Mouse (Mus musculus): ENCODE measurements around the gene Cyp2d10. TPM values are rescaled to one million over a fixed set of nuclear protein-coding genes. Genes with fewer than 3 reads are reported as not detected.
A peak's percentile ranks its signal among the peaks of the same experiment; 100 is the strongest.
"Not testable (repeated sequence)": the region's sequence is repeated elsewhere in the genome, so short reads cannot be mapped to it uniquely, and the experiment has no call there.

Gene Cyp2d10
- polyA plus RNA-seq, 1 experiment from 2014 or later: not detected

- H3K4me2 ChIP-seq (replicated peaks; ENCODE audit: low read depth, low read length); H3K4me3 ChIP-seq (ENCODE audit: low read depth, low read length); H3K4me1 ChIP-seq (ENCODE audit: control insufficient read depth, insufficient read depth, low read length); H3K27me3 ChIP-seq (ENCODE audit: control insufficient read depth, insufficient read depth, low read length); H3K27ac ChIP-seq (ENCODE audit: low read length); H3K9ac ChIP-seq (replicated peaks; ENCODE audit: low read depth, low read length); H3K9me3 ChIP-seq (ENCODE audit: control insufficient read depth, low read depth, low read length); H3K36me3 ChIP-seq (ENCODE audit: control insufficient read depth, insufficient read depth, low read length); ATAC-seq (ENCODE audit: insufficient number of reproducible peaks, insufficient read depth, low FRiP score, low read depth): not testable (repeated sequence)
- 89% methylated on average over 2 of the region's 2 CpGs for WGBS
Measured at GRCm38 (mm10) chr15:82393922-82394321, 13.1 kb downstream of the Cyp2d10 start, which contains the start of gene Cyp2d11. Gene Cyp2d11 (minus strand): TSS chr15:82394022.

GRCm38 (mm10) chr15:82389916-82390315 lies 17.1 kb downstream of the Cyp2d10 start:
- not testable (repeated sequence) for H3K9ac ChIP-seq (replicated peaks; ENCODE audit: low read depth, low read length); H3K27me3 ChIP-seq (ENCODE audit: control insufficient read depth, insufficient read depth, low read length); H3K36me3 ChIP-seq (ENCODE audit: control insufficient read depth, insufficient read depth, low read length); H3K4me3 ChIP-seq (ENCODE audit: low read depth, low read length); ATAC-seq (ENCODE audit: insufficient number of reproducible peaks, insufficient read depth, low FRiP score, low read depth); H3K9me3 ChIP-seq (ENCODE audit: control insufficient read depth, low read depth, low read length); H3K4me2 ChIP-seq (replicated peaks; ENCODE audit: low read depth, low read length); H3K4me1 ChIP-seq (ENCODE audit: control insufficient read depth, insufficient read depth, low read length); H3K27ac ChIP-seq (ENCODE audit: low read length)
- 86% methylated on average over 10 of the region's 10 CpGs for WGBS

- 0 out of 2 replicates have a peak, but pooled peaks cover 2% of the 10 kb centered on the region for H3K4me1 ChIP-seq (ENCODE audit: control insufficient read depth, insufficient read depth, low read length)
- H3K4me3 ChIP-seq (ENCODE audit: low read depth, low read length): no peak overlapping the region
- no peaks in the 10 kb centered on the region for H3K36me3 ChIP-seq (ENCODE audit: control insufficient read depth, insufficient read depth, low read length)
- H3K27ac ChIP-seq (ENCODE audit: low read length): no peak overlapping the region
- ATAC-seq (ENCODE audit: insufficient number of reproducible peaks, insufficient read depth, low FRiP score, low read depth): no peak
- no peaks in the 10 kb centered on the region for H3K9me3 ChIP-seq (ENCODE audit: control insufficient read depth, low read depth, low read length)
- H3K9ac ChIP-seq (replicated peaks; ENCODE audit: low read depth, low read length): no peak overlapping the region
- no peak overlapping the region for H3K4me2 ChIP-seq (replicated peaks; ENCODE audit: low read depth, low read length)
- 81% methylated on average over 2 of the region's 2 CpGs for WGBS
- no peaks in the 10 kb centered on the region for H3K27me3 ChIP-seq (ENCODE audit: control insufficient read depth, insufficient read depth, low read length)
Measured at GRCm38 (mm10) chr15:82385729-82386128, 21.3 kb downstream of the Cyp2d10 start.

- Histone ChIP-seq H3K36me3 (ENCODE audit: control insufficient read depth, insufficient read depth, low read length) (no peaks in the 10 kb centered on the region), H3K4me3 (ENCODE audit: low read depth, low read length) (no peak overlapping the region), H3K4me1 (ENCODE audit: control insufficient read depth, insufficient read depth, low read length) (peaks cover 16% of the 10 kb centered on the region), H3K9ac (replicated peaks; ENCODE audit: low read depth, low read length) (no peak overlapping the region), H3K4me2 (replicated peaks; ENCODE audit: low read depth, low read length) (no peak overlapping the region), H3K27me3 (ENCODE audit: control insufficient read depth, insufficient read depth, low read length) (no peaks in the 10 kb centered on the region), H3K9me3 (ENCODE audit: control insufficient read depth, low read depth, low read length) (no peaks in the 10 kb centered on the region), H3K27ac (ENCODE audit: low read length) (no peak overlapping the region)
- WGBS: 86% methylated on average over 2 of the region's 2 CpGs
- no peak for ATAC-seq (ENCODE audit: insufficient number of reproducible peaks, insufficient read depth, low FRiP score, low read depth)
Measured at GRCm38 (mm10) chr15:82382441-82382840, 24.6 kb downstream of the Cyp2d10 start.

GRCm38 (mm10) chr15:82380714-82381062 lies 26.3 kb downstream of the Cyp2d10 start:
- 24% methylated on average over 7 of the region's 7 CpGs for WGBS
- Histone ChIP-seq H3K27me3 (ENCODE audit: control insufficient read depth, insufficient read depth, low read length) (no peaks in the 10 kb centered on the region), H3K9ac (replicated peaks; ENCODE audit: low read depth, low read length) (no peak overlapping the region), H3K27ac (ENCODE audit: low read length) (peak overlapping the region; percentile 27; the same call in 1 of the 2 replicates), H3K4me1 (ENCODE audit: control insufficient read depth, insufficient read depth, low read length) (peaks cover 27% of the 10 kb centered on the region), H3K9me3 (ENCODE audit: control insufficient read depth, low read depth, low read length) (no peaks in the 10 kb centered on the region), H3K4me2 (replicated peaks; ENCODE audit: low read depth, low read length) (peak overlapping the region; percentile 66), H3K4me3 (ENCODE audit: low read depth, low read length) (peak overlapping the region; percentile 22; the same call in 1 of the 2 replicates), H3K36me3 (ENCODE audit: control insufficient read depth, insufficient read depth, low read length) (no peaks in the 10 kb centered on the region)
- no peak for ATAC-seq (ENCODE audit: insufficient number of reproducible peaks, insufficient read depth, low FRiP score, low read depth)

- H3K4me2 ChIP-seq (replicated peaks; ENCODE audit: low read depth, low read length): peak within 1 kb of the TSS; percentile 66
- 3% methylated on average over 18 of the region's 24 CpGs for WGBS
- H3K36me3 ChIP-seq (ENCODE audit: control insufficient read depth, insufficient read depth, low read length): no peaks in the 10 kb centered on the region
- peak; percentile 54 for ATAC-seq (ENCODE audit: insufficient number of reproducible peaks, insufficient read depth, low FRiP score, low read depth)
- peaks cover 27% of the 10 kb centered on the region for H3K4me1 ChIP-seq (ENCODE audit: control insufficient read depth, insufficient read depth, low read length)
- H3K9ac ChIP-seq (replicated peaks; ENCODE audit: low read depth, low read length): peak within 1 kb of the TSS; percentile 52; the same call in 1 of the 2 replicates
- H3K4me3 ChIP-seq (ENCODE audit: low read depth, low read length): peak within 1 kb of the TSS; percentile 38
- H3K27ac ChIP-seq (ENCODE audit: low read length): peak within 1 kb of the TSS; percentile 81; the same call in 1 of the 2 replicates
- H3K9me3 ChIP-seq (ENCODE audit: control insufficient read depth, low read depth, low read length): no peaks in the 10 kb centered on the region
- H3K27me3 ChIP-seq (ENCODE audit: control insufficient read depth, insufficient read depth, low read length): no peaks in the 10 kb centered on the region
Measured at GRCm38 (mm10) chr15:82379871-82380713, 26.9 kb downstream of the Cyp2d10 start, which contains the start of gene Cyp2d22. Gene Cyp2d22 (minus strand): TSS chr15:82380260.

- Histone ChIP-seq H3K27ac (ENCODE audit: low read length) (peak overlapping the region; percentile 81; the same call in 1 of the 2 replicates), H3K4me1 (ENCODE audit: control insufficient read depth, insufficient read depth, low read length) (peaks cover 27% of the 10 kb centered on the region), H3K4me2 (replicated peaks; ENCODE audit: low read depth, low read length) (peak overlapping the region; percentile 66), H3K36me3 (ENCODE audit: control insufficient read depth, insufficient read depth, low read length) (no peaks in the 10 kb centered on the region), H3K9ac (replicated peaks; ENCODE audit: low read depth, low read length) (peak overlapping the region; percentile 52; the same call in 1 of the 2 replicates), H3K4me3 (ENCODE audit: low read depth, low read length) (peak overlapping the region; percentile 38), H3K27me3 (ENCODE audit: control insufficient read depth, insufficient read depth, low read length) (no peaks in the 10 kb centered on the region), H3K9me3 (ENCODE audit: control insufficient read depth, low read depth, low read length) (no peaks in the 10 kb centered on the region)
- 21% methylated on average over 7 of the region's 7 CpGs for WGBS
- no peak for ATAC-seq (ENCODE audit: insufficient number of reproducible peaks, insufficient read depth, low FRiP score, low read depth)
Measured at GRCm38 (mm10) chr15:82379511-82379870, 27.5 kb downstream of the Cyp2d10 start.

GRCm38 (mm10) chr15:82378261-82379180 lies 28.5 kb downstream of the Cyp2d10 start:
- peak overlapping the region; percentile 66; the same call in 1 of the 2 replicates for H3K4me2 ChIP-seq (replicated peaks; ENCODE audit: low read depth, low read length)
- 0 out of 2 replicates have a peak overlapping the region, but pooled peaks have one; percentile 81 for H3K27ac ChIP-seq (ENCODE audit: low read length)
- peaks cover 27% of the 10 kb centered on the region for H3K4me1 ChIP-seq (ENCODE audit: control insufficient read depth, insufficient read depth, low read length)
- H3K9ac ChIP-seq (replicated peaks; ENCODE audit: low read depth, low read length): no peak overlapping the region
- H3K4me3 ChIP-seq (ENCODE audit: low read depth, low read length): no peak overlapping the region
- ATAC-seq (ENCODE audit: insufficient number of reproducible peaks, insufficient read depth, low FRiP score, low read depth): no peak
- no peaks in the 10 kb centered on the region for H3K9me3 ChIP-seq (ENCODE audit: control insufficient read depth, low read depth, low read length)
- 29% methylated on average over 15 of the region's 15 CpGs for whole genome bisulfite sequencing
- H3K27me3 ChIP-seq (ENCODE audit: control insufficient read depth, insufficient read depth, low read length): no peaks in the 10 kb centered on the region
- no peaks in the 10 kb centered on the region for H3K36me3 ChIP-seq (ENCODE audit: control insufficient read depth, insufficient read depth, low read length)
